Mouse (Mus musculus) lung, postnatal 25 days (tissue): Measurements from ENCODE around the gene Timm44.

Experiments used
- DNase-seq: peaks from one replicate; pipeline ENCODE4 v3.0.0; 2022; ENCODE audit warnings: low spot score

Timm44 gene

GRCm38 (mm10) chr8:4275275-4276110 is at the start of gene Timm44:
Timm44 (minus strand) TSS chr8:4275913.
- peak; percentile 95 for DNase-seq

- peak; percentile 95 for DNase-seq
Observed at GRCm38 (mm10) chr8:4324983-4325750, 49.5 kb upstream of the Timm44 start, which contains the start of the genes Ccl25 and Elavl1. Ccl25 (plus strand) TSS chr8:4325210. Elavl1 (minus strand) TSS chr8:4325413.

DNA sequence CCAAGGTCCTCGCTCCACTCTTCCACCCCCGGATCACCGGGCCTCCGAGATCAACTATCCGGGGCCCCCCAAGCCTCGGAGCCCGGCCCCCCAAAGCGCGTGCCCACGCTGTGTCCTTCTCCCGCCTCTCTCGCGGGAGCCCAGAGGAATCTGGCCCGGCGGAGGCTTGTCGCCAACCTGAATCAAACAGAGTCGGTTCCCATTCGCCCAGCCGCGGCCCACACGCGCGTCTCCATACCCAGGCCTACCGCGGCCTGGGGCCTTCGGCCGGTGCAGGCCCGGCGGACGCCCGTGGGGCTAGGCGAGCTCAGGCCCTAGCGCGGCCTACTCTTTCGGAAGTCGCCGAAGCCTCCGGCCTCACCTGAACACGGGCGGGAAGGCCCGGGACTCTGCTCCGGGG is 48.8 kb upstream of the Timm44 start:
- DNase-seq, result peak; percentile 23

DNA sequence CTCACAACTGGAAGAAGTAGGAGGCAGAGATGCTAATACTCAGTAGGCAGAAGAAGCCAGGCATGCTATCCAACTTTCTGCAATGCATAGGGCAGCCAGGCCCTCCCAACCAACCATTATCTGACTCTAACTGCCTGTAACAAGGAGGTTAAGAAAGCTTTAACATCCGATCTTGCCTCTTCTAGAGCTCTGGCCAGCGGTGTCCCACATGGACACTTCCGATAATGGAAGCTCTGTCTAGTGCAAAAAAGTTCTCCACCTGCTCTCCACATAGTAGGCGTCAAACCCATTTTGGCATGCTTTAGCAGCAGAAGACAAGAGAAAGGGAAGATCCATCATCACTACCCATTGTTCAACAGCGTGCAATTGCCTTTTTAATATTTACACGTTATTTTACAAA is 48.2 kb upstream of the Timm44 start:
- DNase-seq, result no peak

GRCm38 (mm10) chr8:4322470-4322869 is 46.8 kb upstream of the Timm44 start:
- DNase-seq, result peak; percentile 85

DNA sequence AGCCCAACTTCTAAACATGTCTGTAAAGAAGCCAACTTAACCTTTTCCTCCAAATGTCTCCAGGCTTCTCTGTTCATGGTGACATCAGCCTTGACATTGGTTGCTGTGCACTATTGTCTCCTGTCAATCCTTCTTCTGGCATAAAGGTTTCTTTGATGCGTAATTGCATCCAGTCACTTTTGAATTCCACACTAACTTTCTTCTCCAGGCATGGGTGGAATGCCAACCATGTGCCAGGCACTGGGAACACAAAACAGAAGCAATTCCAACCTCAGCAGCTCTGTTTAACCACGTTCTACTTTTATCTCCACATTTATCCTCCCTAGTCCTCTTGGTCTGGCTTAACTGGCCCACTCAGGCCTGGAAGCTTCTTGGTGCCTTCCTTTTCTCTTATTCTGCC is 45.3 kb upstream of the Timm44 start:
- no peak for DNase-seq

- no peak for DNase-seq
Observed at GRCm38 (mm10) chr8:4320404-4320803, 44.7 kb upstream of the Timm44 start.

DNA sequence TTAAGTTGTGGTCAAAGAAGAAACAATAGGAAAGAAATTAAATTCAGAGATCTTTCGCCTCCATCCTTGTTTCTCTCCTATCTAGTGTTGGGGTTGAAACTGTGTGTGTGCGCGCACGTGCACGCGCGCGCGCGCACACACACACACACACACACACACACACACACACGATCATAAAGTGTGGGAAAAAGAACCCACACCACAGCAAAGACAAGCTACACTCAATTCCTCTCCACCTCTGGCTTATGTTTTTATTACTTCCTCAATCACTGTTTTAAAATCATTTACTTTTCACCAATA is 43.8 kb upstream of the Timm44 start:
- no peak for DNase-seq

DNA sequence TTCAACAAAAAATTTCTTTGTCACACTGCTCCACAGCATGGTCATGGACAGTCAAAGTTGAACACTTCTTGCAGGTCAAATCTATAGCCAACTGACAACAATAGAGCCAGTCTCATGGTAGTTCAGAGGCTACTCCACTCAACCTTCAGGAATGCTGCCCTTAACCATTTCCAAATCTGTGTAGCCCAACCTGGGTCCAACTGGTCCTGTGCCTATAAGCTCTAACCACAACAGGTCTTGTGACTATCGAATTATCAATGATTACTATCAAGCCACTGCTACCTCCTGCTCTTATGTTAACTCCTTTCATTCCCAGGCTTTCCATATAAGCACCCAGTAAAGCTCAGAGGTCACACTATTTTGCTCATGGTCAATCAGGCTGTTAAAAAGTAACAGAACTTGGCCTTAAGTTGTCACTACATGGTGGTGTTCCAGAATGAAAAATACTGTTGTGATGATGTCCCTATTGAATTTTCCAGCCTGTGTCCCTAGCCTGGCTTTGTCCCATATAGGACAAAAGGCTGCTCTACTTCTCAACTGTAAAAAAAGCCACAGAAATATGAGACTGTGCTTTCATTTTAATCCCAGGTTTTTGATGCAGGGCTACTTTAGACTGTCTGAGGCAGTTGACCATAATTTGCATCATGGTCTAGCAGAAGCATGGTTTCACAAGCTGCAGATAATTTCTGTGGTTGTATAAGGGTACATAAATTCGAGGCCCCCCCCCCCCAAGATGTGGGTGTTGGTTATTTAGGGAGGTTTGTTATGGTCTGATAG is 43.3 kb upstream of the Timm44 start:
- DNase-seq, result no peak

- DNase-seq, result no peak
Observed at GRCm38 (mm10) chr8:4318124-4318523, 42.4 kb upstream of the Timm44 start.

DNA sequence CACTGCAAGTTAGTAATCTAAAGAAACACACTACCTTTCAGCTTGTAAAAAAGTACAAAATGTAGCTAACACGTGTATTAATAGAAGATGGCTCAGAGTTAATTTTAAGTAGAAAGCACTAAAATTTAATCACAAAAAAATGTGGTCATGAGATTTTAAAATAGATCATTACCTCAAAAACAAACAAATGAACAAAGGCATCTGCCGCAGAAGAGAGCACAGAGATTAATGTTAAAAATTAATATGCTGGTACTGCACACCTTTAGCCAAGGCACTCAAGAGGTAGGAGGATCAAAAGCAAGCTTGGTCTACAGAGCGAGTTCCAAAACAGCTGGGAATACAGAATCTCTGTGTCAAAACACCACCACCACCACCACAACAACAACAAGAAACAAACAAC is 39.1 kb upstream of the Timm44 start:
- DNase-seq, result no peak

- peak; percentile 7 for DNase-seq
Observed at GRCm38 (mm10) chr8:4313254-4314124, 37.8 kb upstream of the Timm44 start.

GRCm38 (mm10) chr8:4312104-4312503 is 36.4 kb upstream of the Timm44 start:
- no peak for DNase-seq

GRCm38 (mm10) chr8:4305838-4306237 is 30.1 kb upstream of the Timm44 start:
- DNase-seq, result no peak

DNA sequence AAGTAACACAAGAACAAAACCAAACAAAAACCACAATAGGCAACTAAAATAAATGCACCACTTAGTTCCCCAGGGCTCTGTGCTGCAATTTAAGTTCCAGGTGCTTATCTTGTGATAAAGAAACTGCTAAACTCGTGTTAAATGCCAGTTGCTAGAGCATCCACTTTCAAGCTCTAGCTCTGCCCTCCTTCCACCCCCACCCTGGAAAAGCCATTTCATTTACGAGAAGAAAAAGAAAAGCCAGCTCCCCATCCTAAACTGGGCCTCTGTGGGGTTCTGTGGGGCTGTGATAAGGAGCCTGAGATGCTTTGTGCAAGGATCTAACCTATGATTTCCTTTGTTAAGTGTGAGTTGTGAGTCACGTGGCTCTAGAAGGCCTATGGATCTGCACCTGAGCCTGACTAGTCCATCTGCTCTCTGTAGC is 28.4 kb upstream of the Timm44 start:
- no peak for DNase-seq

DNA sequence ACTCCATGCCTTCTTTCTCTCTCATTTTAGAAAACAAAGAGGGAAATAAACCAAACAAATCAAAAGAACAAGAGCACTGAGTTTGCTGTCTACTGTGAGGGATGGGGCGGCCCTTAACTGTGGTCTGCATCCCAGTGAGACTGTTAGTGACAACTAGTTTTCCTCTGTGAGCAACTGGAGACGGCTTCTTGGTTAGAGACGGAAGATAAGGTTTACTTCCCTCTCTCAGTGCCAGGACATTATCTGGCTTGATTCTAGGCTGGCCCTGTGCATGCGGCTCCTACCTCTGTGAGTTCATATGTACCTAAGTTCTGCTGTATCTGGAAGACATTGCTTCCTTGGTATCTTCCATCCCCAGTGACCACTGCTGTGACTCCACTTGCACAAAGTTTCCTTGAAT is 22.1 kb upstream of the Timm44 start:
- DNase-seq, result no peak

GRCm38 (mm10) chr8:4292738-4293137 is 17.0 kb upstream of the Timm44 start:
- DNase-seq, result no peak

- DNase-seq, result no peak
Observed at GRCm38 (mm10) chr8:4276111-4276465, 375 bp upstream of the Timm44 start.

DNA sequence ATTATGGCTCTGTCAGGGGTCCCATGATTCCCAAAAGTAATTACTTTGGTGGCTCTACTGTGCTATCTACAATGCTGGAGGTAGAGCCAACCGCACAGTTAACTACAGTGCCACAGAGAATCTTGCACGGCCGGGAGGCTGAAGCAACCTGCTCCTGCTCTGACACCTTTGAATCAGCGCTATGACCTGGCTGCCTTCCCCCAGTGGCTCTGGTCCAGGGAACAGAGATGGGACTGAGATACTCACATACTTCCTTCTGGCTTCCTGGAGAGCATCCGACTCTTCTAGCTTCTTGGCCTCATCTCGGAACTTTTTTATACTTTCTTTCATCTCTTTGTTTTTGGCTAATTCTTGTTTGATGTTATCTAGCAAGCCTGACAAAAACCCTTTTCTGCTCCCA is 6.1 kb downstream of the Timm44 start:
- DNase-seq, result no peak

GRCm38 (mm10) chr8:4267627-4268026 is 8.1 kb downstream of the Timm44 start:
- no peak for DNase-seq

- no peak for DNase-seq
Observed at GRCm38 (mm10) chr8:4265160-4265914, 10.4 kb downstream of the Timm44 start.
